Mouse (Mus musculus) midbrain, embryonic 13.5 days (tissue): ENCODE measurements at regions not wholly inside any gene's neighbourhood (a gene's known extent, or its start where the extent isn't known, plus 50 kb on each side); places are given as distances from the start of the nearest gene placed in this dataset.

ENCODE experiments used
- ATAC-seq: fragments of 200-750 bp; cut with Nextera tagmentation; 2 replicates; pipeline ENCODE4 v1.8.0; 2017; ENCODE audit warnings: mild to moderate bottlenecking, moderate TSS enrichment, moderate library complexity
- H3K27ac ChIP-seq: fragments of 300-500 bp; sonication (generic); 2 replicates; pipeline ENCODE4 v1.5.1; 2015; ENCODE audit warnings: inconsistent platforms, mild to moderate bottlenecking, moderate library complexity
- H3K27me3 ChIP-seq: fragments of 300-500 bp; sonication (generic); 2 replicates; pipeline ENCODE4 v1.6.1; 2015; ENCODE audit warnings: mild to moderate bottlenecking, inconsistent platforms
- H3K36me3 ChIP-seq: fragments of 300-500 bp; sonication (generic); 2 replicates; pipeline ENCODE4 v1.6.1; 2015; ENCODE audit warnings: mild to moderate bottlenecking, inconsistent platforms
- H3K4me1 ChIP-seq: fragments of 300-500 bp; sonication (generic); replicated peaks from 2 replicates; pipeline ENCODE4 v1.6.1; 2015; ENCODE audit warnings: inconsistent platforms
- H3K4me2 ChIP-seq: fragments of 300-500 bp; sonication (generic); replicated peaks from 2 replicates; pipeline ENCODE4 v1.6.1; 2015; ENCODE audit warnings: moderate library complexity, mild to moderate bottlenecking, inconsistent platforms
- H3K4me3 ChIP-seq: fragments of 300-500 bp; sonication (generic); replicated peaks from 2 replicates; pipeline ENCODE4 v1.5.1; 2015; ENCODE audit warnings: mild to moderate bottlenecking, inconsistent platforms
- H3K9ac ChIP-seq: fragments of 300-500 bp; sonication (generic); replicated peaks from 2 replicates; pipeline ENCODE4 v1.6.1; 2015; ENCODE audit warnings: mild to moderate bottlenecking, inconsistent platforms
- H3K9me3 ChIP-seq: fragments of 300-500 bp; sonication (generic); 2 replicates; pipeline ENCODE4 v1.6.1; 2016; ENCODE audit warnings: mild to moderate bottlenecking, inconsistent platforms
- WGBS: fragments of 180-500 bp; shearing (Covaris S2); methylation state at CpG from one replicate; pipeline ENCODE4 v1.1.7; 2015; 5-methylcytosine and 5-hydroxymethylcytosine counted together

- ATAC-seq = no peak
- WGBS = 77% methylated on average over 3 of the region's 3 CpGs
Measured at GRCm38 (mm10) chr3:54504997-54505396, 144.1 kb downstream of the Postn start.

DNA sequence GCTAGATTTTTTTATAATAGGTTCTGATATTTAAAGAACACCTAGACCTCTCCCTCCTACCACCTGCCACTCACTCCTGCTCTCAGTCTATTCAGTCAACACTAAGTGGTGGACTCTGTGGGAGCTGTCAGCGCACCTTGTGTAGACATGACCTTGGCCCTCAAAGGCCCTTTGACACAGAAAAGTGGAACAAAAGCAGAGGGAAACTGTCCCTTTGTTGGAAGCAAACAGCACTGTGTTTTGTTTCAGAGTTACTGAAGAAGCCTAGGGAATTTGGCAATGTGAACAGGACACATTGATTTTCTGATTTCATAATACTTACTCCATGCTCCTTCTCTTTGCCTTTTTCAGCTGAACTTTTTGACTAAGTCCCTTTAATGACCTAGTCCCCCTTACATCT, 146.7 kb downstream of the Postn start:
- Histone ChIP-seq H3K36me3 (no peaks in the 10 kb centered on the region), H3K4me3 (no peak overlapping the region), H3K9ac (no peak overlapping the region), H3K4me1 (no peaks in the 10 kb centered on the region), H3K4me2 (no peak overlapping the region), H3K9me3 (no peaks in the 10 kb centered on the region), H3K27ac (no peak overlapping the region), H3K27me3 (no peaks in the 10 kb centered on the region)
- WGBS = 78% methylated on average over 1 of the region's 1 CpGs
- ATAC-seq = no peak

More at GRCm38 (mm10) chr3:54504997-54505396, 144.1 kb downstream of the Postn start:
- no peaks in the 10 kb centered on the region for H3K9me3 ChIP-seq
- H3K4me1 ChIP-seq = no peaks in the 10 kb centered on the region
- no peak overlapping the region for H3K4me2 ChIP-seq
- no peak overlapping the region for H3K27ac ChIP-seq
- H3K9ac ChIP-seq = no peak overlapping the region
- no peak overlapping the region for H3K4me3 ChIP-seq
- no peaks in the 10 kb centered on the region for H3K27me3 ChIP-seq
- no peaks in the 10 kb centered on the region for H3K36me3 ChIP-seq

DNA sequence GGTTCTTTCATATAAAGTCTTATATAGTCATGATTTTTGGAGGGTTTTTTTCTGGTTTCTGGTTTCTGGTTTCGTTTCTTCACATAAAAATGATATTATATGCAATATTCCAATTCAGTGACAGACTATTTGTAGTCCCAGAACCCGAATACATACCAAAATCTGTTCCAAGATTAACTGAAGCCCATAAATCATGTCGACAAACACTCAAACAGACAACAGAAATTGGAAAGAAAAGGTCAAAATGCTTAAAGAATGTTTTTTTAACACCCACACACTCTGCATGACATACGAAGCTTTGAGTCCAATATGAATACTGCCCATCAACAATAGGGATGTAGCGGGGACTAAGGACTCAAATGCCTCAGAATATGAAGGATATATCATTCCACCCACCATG, 148.0 kb downstream of the Postn start:
- Histone ChIP-seq H3K27me3 (no peaks in the 10 kb centered on the region), H3K36me3 (no peaks in the 10 kb centered on the region), H3K4me1 (no peaks in the 10 kb centered on the region), H3K4me2 (no peak overlapping the region), H3K27ac (no peak overlapping the region), H3K9me3 (no peaks in the 10 kb centered on the region), H3K4me3 (no peak overlapping the region), H3K9ac (no peak overlapping the region)
- WGBS = 83% methylated on average over 5 of the region's 5 CpGs
- ATAC-seq = no peak

DNA sequence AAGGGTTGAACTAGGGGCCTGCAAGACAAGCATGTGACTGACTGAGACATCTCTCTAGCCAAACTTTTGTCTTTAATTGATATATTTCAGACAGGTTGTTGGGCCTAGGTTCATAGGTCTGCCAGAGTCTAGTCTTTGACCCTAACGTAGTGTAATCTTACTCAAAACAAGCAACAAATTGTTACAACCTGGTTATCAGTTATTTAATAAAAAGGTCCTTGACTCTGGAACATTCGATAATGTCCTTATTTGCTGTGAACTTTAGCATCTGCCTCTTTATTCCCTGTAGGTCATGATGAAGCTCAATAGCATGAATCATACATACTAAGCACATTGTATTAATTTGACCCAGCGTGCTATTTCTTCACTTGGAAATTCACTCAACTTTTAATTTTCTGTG, 156.3 kb downstream of the Postn start:
- no peak overlapping the region for H3K4me2 ChIP-seq
- H3K4me1 ChIP-seq = no peaks in the 10 kb centered on the region
- H3K27ac ChIP-seq = no peak overlapping the region
- no peak overlapping the region for H3K9ac ChIP-seq
- ATAC-seq = no peak
- H3K36me3 ChIP-seq = no peaks in the 10 kb centered on the region
- no peak overlapping the region for H3K4me3 ChIP-seq
- H3K27me3 ChIP-seq = no peaks in the 10 kb centered on the region
- WGBS = 93% methylated on average over 3 of the region's 3 CpGs
- 0 out of 2 replicates have a peak, but pooled peaks cover 2% of the 10 kb centered on the region for H3K9me3 ChIP-seq

DNA sequence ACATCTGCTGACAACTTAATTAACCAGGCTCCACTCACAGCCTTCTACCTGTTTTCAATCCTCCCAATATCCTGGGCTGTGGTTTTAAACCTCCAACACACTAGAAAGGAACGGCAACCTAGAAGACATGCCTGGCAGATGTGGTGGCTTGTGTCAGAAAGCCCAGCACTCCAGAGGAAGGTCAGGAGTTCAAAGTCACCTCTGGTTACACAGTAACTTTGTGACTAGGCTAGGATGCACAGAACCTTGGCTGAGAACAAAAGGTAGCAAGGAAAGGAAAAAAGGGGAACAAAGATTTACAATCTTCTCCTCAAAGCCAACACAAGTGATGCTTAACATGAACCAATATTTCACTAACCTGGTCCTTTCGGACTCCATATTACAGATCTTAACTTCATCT, 161.8 kb downstream of the Postn start:
- H3K4me3 ChIP-seq = no peak overlapping the region
- WGBS = 91% methylated on average over 2 of the region's 2 CpGs

DNA sequence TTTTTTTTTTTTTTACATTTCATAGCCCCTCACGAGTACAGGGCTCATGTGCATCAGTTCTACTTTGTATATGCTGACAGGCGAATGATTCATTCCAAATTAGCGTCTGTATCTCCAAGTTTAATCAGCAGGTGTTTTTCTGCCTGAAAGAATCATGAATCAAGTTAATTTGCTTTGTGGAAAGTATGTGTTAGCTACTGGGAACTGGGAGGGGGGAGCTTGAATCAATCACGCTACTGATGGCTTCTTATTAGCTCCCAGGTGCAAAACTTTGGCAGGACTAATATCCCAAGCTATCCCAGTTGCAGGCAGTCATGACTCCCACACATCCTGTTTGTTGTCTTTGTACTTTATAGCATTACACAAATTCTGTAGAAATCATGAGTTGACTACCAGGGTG, 165.7 kb downstream of the Postn start:
- 86% methylated on average over 4 of the region's 4 CpGs for WGBS
- no peaks in the 10 kb centered on the region for H3K36me3 ChIP-seq
- ATAC-seq = no peak
- no peak overlapping the region for H3K4me3 ChIP-seq
- H3K27me3 ChIP-seq = no peaks in the 10 kb centered on the region
- H3K9me3 ChIP-seq = 0 out of 2 replicates have a peak, but pooled peaks cover 5% of the 10 kb centered on the region
- no peak overlapping the region for H3K4me2 ChIP-seq
- no peak overlapping the region for H3K9ac ChIP-seq
- no peak overlapping the region for H3K27ac ChIP-seq
- H3K4me1 ChIP-seq = no peaks in the 10 kb centered on the region

More for the DNA sequence above, 161.8 kb downstream of the Postn start:
- Histone ChIP-seq H3K27me3 (no peaks in the 10 kb centered on the region), H3K9me3 (0 out of 2 replicates have a peak, but pooled peaks cover 7% of the 10 kb centered on the region), H3K4me2 (no peak overlapping the region), H3K27ac (no peak overlapping the region), H3K4me1 (no peaks in the 10 kb centered on the region), H3K36me3 (no peaks in the 10 kb centered on the region), H3K9ac (no peak overlapping the region)
- no peak for ATAC-seq

DNA sequence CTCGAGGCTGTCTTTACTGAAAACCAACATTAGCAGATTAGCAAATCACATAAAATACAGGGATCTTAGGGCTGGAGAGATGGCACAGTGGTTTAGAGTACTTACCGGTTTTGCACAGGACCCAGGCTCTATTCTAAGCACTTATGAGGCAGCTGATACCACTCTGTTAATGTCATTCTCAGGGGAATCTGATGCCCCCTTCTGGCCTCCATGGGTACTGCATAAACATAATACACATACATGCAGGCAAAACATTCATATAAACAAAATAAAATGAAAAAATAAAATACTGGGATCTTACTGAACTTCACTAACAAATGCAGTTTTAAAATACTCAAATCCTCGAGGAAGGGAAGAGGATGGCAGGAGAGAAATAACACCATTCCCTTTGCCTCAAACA, 164.3 kb upstream of the Supt20 start:
- 86% methylated on average over 3 of the region's 3 CpGs for WGBS
- no peak for ATAC-seq
- H3K36me3 ChIP-seq = no peaks in the 10 kb centered on the region
- no peaks in the 10 kb centered on the region for H3K27me3 ChIP-seq
- 0 out of 2 replicates have a peak, but pooled peaks cover 5% of the 10 kb centered on the region for H3K9me3 ChIP-seq
- no peak overlapping the region for H3K4me2 ChIP-seq
- no peak overlapping the region for H3K4me3 ChIP-seq
- no peak overlapping the region for H3K9ac ChIP-seq
- no peaks in the 10 kb centered on the region for H3K4me1 ChIP-seq
- H3K27ac ChIP-seq = no peak overlapping the region

GRCm38 (mm10) chr3:54530251-54530650, 162.4 kb upstream of the Supt20 start:
- H3K9ac ChIP-seq = no peak overlapping the region
- H3K36me3 ChIP-seq = no peaks in the 10 kb centered on the region
- H3K27ac ChIP-seq = no peak overlapping the region
- no peak overlapping the region for H3K4me2 ChIP-seq
- H3K9me3 ChIP-seq = 0 out of 2 replicates have a peak, but pooled peaks cover 5% of the 10 kb centered on the region
- H3K27me3 ChIP-seq = no peaks in the 10 kb centered on the region
- ATAC-seq = no peak
- peaks cover 4% of the 10 kb centered on the region; the same call in 1 of the 2 replicates for H3K4me1 ChIP-seq
- H3K4me3 ChIP-seq = no peak overlapping the region
- WGBS = 66% methylated on average over 6 of the region's 6 CpGs

GRCm38 (mm10) chr3:54535361-54535760, 157.2 kb upstream of the Supt20 start:
- no peaks in the 10 kb centered on the region for H3K9me3 ChIP-seq

DNA sequence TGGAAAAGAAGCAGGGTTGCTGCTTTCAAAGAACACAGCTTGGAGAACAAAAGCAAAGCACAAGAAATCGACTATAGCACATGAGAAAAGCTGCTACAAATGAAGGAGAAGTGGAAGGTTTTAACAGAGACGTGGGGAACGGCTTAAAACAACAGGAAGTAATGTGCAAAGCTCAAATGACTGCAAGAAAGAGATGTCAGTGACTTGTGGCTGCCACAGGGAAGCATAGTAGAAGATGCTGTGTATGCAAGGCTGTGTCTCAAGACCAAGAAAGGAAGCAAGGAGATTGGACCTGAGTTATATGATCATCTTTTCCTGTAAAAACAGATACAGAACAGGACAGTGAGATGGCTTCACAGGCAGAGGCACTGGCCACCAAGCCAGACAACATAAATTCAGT, 154.6 kb upstream of the Supt20 start:
- no peak overlapping the region for H3K4me2 ChIP-seq
- peaks cover 4% of the 10 kb centered on the region; the same call in 1 of the 2 replicates for H3K9me3 ChIP-seq
- 68% methylated on average over 3 of the region's 3 CpGs for WGBS
- ATAC-seq = no peak
- H3K4me3 ChIP-seq = no peak overlapping the region
- H3K27ac ChIP-seq = no peak overlapping the region
- H3K4me1 ChIP-seq = peaks cover 4% of the 10 kb centered on the region; the same call in 1 of the 2 replicates
- no peak overlapping the region for H3K9ac ChIP-seq
- no peaks in the 10 kb centered on the region for H3K27me3 ChIP-seq
- H3K36me3 ChIP-seq = no peaks in the 10 kb centered on the region

More at GRCm38 (mm10) chr3:54535361-54535760, 157.2 kb upstream of the Supt20 start:
- H3K9ac ChIP-seq = no peak overlapping the region
- ATAC-seq = no peak
- no peak overlapping the region for H3K4me3 ChIP-seq
- H3K4me2 ChIP-seq = no peak overlapping the region
- no peaks in the 10 kb centered on the region for H3K36me3 ChIP-seq
- peaks cover 4% of the 10 kb centered on the region; the same call in 1 of the 2 replicates for H3K4me1 ChIP-seq
- no peak overlapping the region for H3K27ac ChIP-seq
- WGBS = 83% methylated on average over 7 of the region's 7 CpGs
- H3K27me3 ChIP-seq = no peaks in the 10 kb centered on the region

GRCm38 (mm10) chr3:54540540-54541080, 152.0 kb upstream of the Supt20 start:
- ATAC-seq = no peak
- no peaks in the 10 kb centered on the region for H3K4me1 ChIP-seq
- H3K36me3 ChIP-seq = no peaks in the 10 kb centered on the region
- no peaks in the 10 kb centered on the region for H3K27me3 ChIP-seq
- 82% methylated on average over 3 of the region's 3 CpGs for WGBS
- H3K4me3 ChIP-seq = no peak overlapping the region
- H3K9me3 ChIP-seq = peaks cover 4% of the 10 kb centered on the region; the same call in 1 of the 2 replicates
- H3K27ac ChIP-seq = no peak overlapping the region
- H3K4me2 ChIP-seq = no peak overlapping the region
- no peak overlapping the region for H3K9ac ChIP-seq

DNA sequence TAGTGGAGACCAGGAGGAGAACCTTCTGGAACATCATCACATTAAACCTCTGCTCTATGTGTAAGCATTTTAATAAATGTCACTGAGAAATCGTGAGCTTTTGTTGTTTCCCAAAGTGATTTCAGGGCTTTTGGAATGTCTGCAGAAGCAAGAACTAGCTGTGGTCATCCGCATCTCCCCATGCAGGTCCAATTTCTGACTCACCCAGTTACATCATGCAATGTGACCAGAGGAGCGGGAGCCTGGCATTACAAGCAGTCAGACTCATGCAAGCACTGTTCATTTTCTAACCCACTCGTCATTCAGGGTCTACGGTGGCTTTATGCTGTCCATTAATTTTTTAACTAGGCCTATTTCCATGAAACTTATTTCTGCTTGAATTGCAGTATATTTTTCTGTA, 151.2 kb upstream of the Supt20 start:
- Histone ChIP-seq H3K9ac (no peak overlapping the region), H3K4me3 (no peak overlapping the region), H3K9me3 (peaks cover 4% of the 10 kb centered on the region; the same call in 1 of the 2 replicates), H3K4me1 (no peaks in the 10 kb centered on the region), H3K4me2 (no peak overlapping the region), H3K27me3 (no peaks in the 10 kb centered on the region), H3K36me3 (no peaks in the 10 kb centered on the region), H3K27ac (no peak overlapping the region)
- WGBS = 92% methylated on average over 5 of the region's 5 CpGs
- ATAC-seq = no peak

DNA sequence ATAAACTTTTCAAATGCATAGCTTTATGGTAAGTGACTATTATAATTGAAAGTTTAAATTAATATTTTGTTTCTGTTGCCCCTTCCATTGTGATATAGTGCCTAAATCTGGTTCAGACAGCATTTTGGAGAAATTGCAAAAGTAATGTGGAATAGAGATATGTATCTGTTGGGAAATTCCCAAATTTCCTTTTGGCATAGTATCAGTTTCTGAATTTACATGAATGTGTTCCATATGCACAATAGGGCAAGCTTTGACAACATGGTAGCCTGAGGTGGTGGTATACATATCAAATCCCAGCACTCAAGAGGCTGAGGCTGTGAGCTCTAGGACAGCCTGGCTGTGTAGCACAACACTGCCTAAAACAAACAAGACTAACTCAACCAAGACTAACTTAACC, 147.2 kb upstream of the Supt20 start:
- Histone ChIP-seq H3K4me3 (no peak overlapping the region), H3K9ac (no peak overlapping the region), H3K27me3 (no peaks in the 10 kb centered on the region), H3K27ac (no peak overlapping the region), H3K36me3 (no peaks in the 10 kb centered on the region), H3K9me3 (peaks cover 4% of the 10 kb centered on the region; the same call in 1 of the 2 replicates), H3K4me2 (no peak overlapping the region), H3K4me1 (no peaks in the 10 kb centered on the region)
- ATAC-seq = no peak
